Mouse (Mus musculus): ENCODE measurements around the gene St6galnac3.
A peak's percentile ranks its signal among the peaks of the same experiment; 100 is the strongest.

St6galnac3 gene

DNA sequence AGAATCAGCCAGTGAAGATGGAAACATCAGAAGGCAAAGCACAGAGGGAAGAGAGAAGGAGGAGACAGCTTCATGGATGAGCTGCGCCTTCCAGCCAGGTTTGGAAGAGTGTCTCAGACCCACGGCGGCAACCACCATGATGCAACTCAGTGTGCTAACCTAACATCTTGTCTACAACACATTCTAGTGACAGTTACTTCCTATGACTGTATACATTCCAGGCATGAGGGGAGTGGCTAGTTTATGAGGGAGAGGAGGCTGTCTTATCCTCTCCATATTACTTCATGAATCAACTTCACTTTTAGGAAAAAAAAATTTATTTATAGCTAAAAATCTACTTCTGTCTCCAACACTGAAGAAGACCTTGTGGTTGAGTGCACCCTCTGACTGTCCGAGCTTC, 264.8 kb downstream of the St6galnac3 start:
- DNase-seq (ENCODE audit: low spot score): no peak

DNA sequence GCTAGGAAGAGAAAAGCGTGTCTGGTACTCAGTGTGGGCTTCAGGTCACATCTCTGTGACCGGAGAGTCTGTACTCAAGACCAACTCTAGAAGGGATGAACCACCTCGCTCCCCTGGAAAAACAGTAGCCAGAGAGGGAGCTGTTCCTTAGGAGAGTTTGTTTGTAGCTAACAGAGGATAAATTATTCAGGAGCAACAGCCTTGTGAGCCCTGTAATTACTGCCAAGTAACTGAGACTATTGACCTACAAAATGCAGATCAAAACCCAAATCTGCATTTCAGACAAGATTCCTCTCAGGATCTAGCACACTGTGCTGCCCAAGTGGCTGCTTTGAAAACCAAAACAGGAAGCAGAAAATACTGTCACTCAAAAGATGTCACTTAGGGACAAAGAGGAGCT, 266.4 kb downstream of the St6galnac3 start:
- DNase-seq (ENCODE audit: low spot score): no peak

DNA sequence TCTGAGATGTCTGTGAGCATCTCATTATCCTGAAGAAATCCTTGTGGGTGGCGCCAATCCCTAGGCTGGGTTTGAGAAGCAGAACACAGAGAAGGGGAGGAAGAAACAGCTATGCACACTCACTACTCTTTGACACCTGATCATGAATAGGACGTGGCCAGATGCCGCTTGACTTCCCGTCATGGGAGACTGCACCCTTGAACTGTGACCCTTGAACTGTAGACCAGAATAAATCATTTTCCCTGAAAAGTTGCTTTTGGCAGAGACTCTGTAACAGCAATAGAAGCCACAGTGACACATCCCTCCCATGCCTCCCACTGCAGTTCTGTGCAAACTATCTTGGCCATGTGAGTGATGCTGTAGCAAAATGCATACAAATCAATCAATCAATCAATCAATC, 267.3 kb downstream of the St6galnac3 start:
- no peak for DNase-seq (ENCODE audit: low spot score)

DNA sequence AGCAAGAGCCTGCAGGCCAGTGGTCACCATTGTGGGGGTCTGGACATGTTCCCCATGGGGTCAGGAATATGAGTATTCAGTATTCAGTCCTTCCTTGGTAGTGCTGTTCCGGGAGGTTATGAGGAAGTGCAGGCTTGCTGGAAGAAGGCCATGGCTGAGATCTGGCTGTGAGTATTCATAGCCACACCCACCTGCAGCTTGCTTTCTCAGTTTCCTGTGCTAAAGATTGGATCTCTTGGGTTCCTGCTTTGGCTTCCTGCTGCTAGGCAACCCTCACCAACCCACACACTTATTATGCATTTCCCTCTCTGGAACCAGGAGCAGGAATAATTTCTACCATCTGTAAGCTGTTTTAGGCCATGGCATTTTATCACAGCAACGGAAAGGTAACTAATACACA, 267.8 kb downstream of the St6galnac3 start:
- DNase-seq (ENCODE audit: low spot score): no peak

DNA sequence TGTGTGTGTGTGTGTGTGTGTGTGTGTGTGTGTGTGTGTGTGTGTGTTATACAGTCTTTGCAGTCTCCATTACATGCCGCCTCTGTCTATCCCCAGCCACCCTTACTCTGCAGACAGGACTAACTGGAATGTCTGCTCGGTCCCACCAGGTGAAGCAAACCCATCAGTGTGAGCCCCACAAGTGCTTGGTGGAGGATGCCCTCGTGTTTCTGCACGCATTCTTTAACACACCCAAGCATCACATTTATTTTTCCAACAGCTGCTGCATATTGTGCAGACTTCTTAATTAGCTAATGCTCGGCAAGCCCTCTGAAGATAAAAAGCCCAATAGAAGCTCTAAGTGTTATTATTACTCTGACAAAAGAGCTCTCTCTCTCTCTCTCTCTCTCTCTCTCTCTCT, 268.7 kb downstream of the St6galnac3 start:
- no peak for DNase-seq (ENCODE audit: low spot score)

DNA sequence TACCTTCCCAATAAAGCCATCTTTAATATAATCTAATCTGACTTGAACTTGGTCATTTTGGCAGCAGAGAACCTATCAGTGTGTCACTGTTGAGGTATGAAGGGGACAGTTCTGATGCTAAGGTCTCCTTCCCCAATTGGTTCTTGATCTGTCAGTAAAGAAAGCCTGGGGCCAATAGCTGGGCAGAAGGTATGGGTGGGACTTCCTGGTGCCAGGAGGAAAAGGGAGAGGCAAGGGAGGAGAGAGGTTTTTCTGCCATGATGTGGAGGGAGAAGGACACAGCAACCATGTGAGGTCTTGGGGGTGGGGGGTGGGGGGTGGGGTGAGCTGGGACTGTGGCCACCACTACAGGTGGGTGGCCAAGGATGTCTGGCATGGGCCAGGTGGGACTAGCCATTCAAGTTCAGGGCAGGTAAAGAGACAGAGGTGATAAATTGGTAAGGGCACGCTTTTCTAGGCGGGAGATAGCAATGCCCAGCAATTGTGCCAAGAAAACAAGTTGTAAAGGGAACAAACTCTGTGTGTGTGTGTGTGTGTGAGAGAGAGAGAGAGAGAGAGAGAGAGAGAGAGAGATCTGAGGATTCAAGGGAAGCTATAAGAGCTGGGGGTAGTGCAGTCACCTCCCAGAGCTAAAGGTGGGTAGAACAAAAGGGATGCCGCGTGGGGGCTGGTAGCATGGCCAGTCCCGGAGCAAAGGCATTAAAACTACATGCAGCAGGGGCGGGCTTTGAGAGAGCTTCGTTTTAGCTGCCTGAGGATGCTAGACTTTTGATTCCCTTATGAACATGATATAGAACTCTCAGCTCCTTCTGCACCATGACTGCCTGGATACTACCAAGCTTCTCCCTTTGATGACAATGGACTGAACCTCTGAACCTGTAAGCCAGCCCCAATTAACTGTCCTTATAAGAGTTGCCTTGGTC, 271.6 kb downstream of the St6galnac3 start:
- DNase-seq (ENCODE audit: low spot score): no peak

DNA sequence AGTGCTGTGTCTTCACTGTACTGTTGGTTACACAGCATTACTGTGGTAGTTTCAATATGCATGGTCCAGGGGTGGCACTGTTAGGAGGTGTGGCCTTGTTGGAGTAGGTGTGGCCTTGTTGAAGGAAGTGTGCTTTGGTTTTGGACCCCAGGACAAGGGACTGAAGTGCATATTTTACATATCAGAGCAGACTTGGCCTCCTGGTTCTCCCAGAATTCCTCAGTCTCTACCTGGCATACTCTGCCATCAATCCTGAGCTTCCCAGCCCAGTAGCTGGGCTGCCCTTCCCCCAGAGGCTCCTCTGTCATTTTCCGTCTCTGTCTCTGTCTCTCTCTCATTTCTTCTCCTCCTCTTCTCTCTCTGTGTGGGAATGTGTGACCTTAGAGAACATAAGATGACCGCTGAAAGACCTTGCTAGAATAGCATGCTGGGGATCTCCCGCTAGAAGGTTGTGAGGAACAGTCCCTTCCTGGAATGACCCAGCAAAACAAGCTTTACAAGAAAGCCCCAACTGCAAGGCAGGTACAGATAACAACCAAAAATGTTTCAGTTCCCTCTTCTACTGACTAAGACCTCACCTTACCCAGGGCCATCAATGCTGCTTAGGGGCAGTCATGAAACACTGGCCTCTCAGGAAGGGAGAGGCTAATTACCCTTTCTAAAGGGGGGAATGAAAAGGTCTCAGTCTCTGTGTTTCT, 272.5 kb downstream of the St6galnac3 start:
- no peak for DNase-seq (ENCODE audit: low spot score)

DNA sequence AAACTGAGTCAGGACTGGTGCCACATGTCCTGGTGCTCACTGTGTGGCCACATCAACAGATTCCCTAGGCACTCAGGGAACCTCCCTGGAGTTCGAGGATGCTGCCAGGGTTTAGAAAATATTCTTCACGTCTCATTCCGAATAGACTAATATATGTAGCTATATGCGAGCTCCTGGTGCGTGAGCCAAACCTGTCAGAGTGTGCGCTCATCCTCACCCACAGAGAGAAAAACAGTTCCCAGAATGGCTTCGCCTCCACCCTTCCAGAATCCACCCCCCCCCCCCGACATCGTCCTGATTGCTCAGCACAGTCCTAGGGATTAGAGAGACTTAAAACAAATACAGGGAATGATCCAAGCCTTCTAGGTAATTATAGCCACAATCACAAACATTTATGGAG, 283.6 kb downstream of the St6galnac3 start:
- DNase-seq (ENCODE audit: low spot score): no peak

DNA sequence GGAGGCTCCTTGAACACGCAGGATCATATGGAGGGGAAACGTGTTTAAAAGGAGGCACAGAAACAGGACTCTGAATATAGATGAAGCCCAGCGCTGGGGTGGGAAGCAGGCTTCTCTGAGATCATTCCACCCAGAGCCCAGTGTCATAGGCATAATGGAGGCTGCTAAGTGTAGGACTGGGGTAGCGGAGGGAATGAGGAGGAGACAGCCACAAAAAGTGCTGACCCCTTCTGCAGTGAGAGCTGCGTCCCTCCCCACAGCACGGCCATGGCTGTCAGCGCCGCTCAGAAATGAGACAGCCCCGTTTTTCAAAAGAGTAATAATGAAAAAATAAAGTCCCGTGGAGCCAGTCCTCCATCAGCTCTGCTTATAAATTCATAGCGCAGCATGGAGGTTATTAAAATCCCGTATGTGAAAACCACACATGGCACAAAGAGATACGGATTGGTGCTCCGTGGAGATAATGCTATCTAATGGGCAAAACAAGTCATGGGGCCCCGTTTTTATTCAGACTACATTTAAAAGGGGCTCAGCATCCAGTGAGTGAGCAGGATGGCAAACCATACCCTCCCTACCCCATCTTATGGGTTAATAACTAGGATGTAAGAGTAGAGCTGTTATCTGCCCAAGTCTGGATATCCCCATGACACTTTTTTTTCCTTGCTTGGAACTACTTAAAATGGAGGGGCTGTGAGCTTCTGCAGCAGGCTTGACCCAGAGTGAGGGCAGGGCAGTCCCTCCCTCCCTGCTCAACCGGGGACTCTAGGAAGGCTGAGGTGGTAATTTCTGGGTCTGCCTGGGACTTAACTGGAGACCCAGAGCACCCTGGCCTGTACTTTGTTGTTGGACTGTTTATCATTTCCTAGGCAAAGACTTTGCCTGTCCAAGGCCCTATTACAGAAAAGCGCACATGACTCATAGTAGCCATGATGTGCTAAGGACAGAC, 288.6 kb downstream of the St6galnac3 start:
- DNase-seq (ENCODE audit: low spot score): no peak

DNA sequence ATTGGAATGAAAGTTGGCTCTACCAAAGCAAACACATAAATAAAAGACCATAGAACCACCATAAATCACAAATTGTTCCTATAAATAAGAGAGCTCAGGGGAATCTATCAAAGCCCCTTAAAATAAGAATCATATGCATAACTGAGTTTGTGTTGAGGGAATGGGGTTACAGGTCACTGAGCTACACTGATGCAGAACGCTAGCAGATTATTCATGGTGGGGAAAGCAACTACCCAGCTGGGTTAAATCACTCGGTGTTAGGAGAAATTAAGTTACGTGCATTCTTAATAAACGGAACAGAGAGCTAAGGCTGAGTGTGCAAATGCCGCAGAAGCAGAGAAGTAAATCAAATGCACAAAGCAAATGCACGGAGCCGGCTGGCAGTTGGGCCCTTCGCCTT, 292.0 kb downstream of the St6galnac3 start:
- peak; percentile 21 for DNase-seq (ENCODE audit: low spot score)

DNA sequence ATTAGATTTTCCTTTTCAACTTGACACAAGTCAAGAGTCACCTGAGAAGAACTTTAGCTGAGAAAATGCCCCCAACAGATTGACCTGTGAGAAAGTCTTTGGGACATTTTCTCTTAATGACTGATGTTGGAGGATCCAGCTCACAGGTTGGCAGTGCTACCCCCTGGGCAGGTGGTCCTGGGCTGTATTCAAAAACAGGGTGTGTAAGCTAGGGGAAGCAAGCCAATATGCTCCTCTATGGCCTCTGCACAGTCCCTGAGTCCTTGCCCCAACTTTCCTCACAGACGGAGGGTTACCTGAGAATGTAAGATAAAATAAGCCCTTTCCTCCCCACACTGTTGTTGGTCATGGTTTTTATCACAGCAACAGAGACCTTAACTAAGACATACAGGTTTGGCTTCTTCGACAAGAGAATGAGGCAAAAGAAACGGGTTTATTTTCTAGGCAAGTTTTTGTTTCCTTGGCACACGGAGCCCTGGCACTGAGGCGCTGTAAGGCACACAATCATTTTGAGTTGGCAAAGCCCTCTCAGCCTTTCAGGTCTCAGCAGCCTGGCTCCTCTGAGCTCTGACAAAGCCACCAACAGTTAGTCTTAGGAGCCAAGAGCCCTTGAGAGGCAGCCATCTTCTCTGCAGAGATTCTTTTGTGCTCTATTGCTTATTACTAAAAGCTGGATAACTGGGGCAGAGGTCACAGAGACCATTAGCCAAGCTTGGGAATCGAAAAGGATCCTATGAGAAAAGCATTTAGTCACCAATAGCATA, 292.7 kb downstream of the St6galnac3 start:
- peak; percentile 24 for DNase-seq (ENCODE audit: low spot score)

DNA sequence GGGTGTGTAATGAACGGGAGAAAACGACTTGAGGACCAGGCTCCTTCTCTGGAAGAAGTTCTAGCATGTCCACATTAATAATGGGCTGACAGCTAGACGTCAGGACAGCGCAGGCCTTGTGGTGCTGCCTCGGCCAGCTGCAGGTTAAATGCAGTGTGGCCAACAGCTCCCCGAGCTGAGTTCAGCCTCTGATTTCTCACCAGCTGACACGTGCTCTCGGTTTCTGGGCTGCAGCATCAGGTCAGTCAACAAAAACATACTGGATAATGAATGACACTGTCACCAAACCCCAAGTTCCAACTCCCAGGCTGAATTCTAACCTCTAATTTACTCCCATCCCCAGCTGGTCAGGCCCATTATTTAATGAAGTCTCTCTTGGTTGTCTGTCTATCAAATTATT, 295.1 kb downstream of the St6galnac3 start:
- peak; percentile 13 for DNase-seq (ENCODE audit: low spot score)

DNA sequence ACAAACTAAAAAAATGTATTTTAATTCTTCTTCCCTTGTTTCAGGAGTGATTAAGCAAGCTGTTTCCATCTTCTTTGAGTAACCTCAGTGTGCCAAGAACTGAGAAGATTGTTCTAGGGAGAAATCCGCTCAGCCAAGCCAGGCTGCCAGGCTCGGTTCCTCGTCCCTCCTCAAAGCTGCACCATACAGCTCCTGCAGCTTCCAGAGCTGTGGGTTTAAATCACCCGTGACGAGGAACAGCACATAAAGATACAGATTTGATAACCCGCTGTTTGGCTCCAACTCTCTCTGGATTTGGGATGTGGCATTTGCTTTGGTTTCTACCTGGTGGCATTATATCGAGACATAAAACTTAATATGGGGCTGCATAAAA, 303.1 kb downstream of the St6galnac3 start:
- no peak for DNase-seq (ENCODE audit: low spot score)

DNA sequence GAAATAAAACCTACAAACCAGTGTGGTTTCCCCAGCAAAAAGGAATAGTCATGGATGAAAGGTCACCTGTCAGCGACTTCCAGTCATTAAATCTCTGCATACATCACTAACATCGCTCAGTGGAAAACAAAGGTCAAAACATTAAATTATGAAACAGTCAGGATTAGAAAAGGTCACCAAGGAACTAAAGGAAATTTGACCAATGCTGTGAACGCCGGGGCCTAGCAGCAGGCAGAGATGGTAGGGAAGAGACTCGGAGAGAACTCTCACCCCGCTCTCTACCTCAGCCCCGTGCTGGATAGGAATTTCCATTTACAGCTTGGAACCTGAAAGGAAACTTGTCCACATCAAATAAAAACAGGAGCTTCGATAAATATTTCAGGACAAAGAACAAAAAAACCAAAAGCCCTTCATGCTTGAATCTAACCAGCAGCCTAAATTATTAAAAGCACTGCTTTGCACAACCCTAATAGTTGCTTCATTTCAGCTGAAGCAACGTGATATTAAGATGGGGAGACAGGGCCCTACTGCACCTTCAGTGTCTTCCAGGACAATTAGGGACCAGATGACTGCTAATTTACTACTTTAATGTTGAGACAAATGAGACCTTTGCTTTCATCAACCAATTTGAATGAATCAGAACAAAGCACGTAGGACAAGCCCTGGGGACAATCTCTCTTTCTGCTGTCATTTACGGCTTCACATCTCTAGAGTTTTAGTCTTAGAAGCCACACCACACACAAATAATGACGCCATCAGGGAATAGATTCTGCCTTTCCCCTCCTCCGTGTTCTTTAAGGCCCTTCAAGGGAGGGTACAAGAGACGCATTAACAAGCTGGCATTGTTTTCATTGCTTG, 303.7 kb downstream of the St6galnac3 start:
- DNase-seq (ENCODE audit: low spot score): no peak

DNA sequence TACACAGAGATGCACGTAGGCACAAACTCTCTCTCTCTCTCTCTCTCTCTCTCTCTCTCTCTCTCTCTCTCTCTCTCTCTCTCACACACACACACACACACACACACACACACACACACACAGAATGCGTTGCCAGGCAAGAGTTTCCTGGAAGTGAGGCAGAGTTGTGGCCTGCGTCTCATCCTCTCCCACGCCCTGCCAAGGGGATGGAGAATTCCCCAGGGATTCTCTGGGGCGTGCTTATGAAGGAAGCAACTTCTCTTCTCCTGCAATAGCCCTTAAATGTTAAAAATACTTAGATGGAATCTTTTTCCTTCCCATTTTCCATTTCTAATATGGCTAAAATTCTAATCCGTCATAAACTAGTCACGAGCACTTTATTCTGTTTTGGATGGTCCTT, 305.6 kb downstream of the St6galnac3 start:
- no peak for DNase-seq (ENCODE audit: low spot score)

DNA sequence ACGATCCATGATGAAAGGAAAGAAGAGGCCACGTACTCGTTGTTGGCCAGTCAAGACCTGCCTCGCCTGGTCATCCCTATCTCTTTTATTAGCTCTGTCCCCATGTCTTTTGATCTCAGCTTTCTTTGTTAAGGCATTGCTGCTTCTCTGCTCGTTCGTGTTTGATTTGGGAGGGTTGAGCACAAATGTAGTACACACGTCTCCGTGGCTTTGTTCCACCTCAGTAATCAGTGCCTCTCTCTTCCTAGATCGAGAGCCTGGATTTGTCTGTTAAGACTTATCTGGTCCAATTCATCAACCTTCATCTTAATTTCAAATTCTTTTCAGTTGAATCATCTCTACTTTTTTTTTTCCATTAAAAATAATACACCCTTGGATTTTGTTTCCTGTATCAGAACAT, 308.0 kb downstream of the St6galnac3 start:
- no peak for DNase-seq (ENCODE audit: low spot score)

DNA sequence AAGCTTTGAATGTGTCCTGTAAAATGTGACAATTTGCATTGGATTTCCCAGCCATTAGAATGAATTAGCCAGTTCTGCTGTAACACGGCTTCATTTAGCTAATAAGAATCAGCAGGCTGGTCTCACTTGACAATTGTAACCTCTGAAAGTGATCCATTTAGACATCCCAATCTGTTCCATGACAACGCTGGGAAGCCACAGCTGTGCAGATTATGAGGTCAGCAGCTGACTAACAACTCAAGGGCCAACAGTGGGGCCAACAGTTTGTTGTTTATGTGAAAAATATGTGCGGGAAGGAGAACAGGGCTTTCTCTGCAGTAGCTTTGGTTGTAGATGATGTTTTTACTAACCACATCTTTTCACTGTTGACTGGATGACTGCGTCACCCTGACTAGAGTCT, 308.6 kb downstream of the St6galnac3 start:
- no peak for DNase-seq (ENCODE audit: low spot score)

DNA sequence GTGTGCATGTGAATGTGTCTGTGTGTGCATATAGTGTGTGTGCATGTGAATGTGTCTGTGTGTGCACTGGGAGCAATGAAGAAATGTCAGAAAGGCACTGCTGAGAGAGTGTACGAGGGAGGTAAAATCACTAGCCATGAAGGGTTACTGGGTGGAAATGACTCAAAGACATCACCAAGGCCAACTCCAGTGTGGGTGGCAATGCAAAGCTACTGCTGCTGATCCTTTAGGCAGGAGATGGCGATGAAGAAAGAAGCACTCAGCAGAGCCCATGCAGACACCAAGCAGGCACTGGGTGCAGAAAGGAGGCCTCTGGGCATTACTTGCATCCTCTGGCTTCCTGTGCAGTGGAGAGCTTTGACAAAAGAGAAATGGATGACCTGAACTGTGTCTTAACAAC, 310.8 kb downstream of the St6galnac3 start:
- DNase-seq (ENCODE audit: low spot score): no peak

DNA sequence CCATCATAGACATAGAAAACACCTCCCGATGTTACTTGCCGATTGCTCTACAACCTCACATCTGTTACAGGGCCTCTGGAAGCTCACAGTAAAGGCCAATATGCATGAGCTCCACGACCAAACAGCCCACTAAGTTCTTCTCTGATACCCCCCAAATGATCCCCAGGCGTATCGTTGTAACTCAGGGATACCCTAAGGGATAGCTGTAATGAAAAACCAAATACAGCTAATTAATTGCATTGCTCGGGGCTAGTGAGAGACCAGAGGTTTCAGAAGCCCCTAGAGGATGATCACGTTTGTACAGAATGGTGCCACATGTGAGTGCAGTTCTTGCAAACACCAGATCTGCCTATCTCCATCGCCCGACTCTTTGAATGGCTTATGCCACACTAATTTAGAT, 315.7 kb downstream of the St6galnac3 start:
- no peak for DNase-seq (ENCODE audit: low spot score)

DNA sequence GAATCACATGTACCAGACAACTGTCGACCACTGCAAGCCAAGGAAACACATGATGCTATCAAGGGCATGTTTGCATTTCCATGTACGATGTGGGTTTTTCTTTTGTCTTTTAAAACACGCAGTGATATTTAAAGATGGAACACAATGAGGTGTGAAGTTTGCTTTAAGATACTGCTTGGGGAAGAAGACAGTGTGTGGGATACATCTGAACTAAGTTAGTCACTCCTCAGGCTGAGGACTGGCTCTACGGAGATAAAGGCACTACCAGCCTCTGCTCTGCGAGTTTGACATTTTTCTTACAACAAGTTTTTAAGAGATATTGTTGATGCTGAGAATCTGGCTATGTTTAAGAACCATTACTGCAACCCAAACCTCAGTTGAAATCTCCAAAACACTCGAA, 316.6 kb downstream of the St6galnac3 start:
- no peak for DNase-seq (ENCODE audit: low spot score)

DNA sequence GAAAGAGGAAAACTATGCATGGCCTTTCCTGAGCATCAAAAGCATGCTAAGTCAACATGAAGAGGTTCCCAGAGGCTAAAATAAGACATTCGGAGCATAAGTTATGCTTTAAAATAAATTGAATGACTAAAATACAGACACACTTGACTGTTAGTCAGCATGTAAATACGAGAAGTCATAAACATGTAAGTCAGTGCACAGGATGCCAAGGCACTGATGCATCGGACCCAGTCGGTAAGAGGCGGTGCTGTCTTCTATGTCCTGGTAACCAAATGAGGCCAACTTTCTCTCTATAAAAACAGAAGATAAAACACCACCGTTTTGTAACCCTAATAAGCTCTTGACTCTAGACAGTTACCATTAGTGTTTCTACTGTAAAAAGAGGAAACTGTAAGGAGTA, 317.3 kb downstream of the St6galnac3 start:
- DNase-seq (ENCODE audit: low spot score): no peak
